ENCODE assay signal across 25 mouse cellular contexts in the genomic region with DNA sequence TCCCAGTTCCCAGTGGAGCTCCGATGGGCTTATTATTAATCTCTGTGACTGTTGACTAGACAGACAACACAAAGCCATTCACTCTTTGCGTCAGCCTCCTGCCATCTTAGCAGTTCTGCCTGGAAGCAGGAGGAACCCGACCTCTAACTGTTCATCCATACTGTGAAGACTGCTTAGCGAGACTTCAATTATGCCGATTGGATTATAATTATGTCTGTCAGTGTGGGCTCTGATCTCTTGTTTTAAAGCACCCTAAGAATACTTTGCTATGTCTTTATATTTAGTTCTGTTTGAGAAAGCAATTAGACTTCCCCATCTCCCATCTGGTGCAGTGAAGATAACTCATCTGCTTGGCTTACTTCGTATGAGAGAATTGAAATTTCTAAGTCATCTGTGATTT. TPM values are rescaled to one million over a fixed set of nuclear protein-coding genes. Genes with fewer than 3 reads are reported as not detected.
DNase-seq lines count a peak whose midpoint lies in the region; ATAC-seq and TF ChIP-seq lines count a peak whose summit lies in the region.
"Had no signal": no experiment of that assay in that cellular context is flagged by ENCODE, and none has a peak within 500 bp of the region (broad histone marks: within the 10 kb centered on the region; RNA-seq: fewer than 3 reads in every experiment).

No protein-coding gene starts in this region.

- H3K4me3 ChIP-seq in gastrocnemius, adult 2 months, result no peak overlapping the region
- H3K4me3 ChIP-seq in midbrain, embryonic 11.5 days (ENCODE audit: low read depth, low read length), result no peak overlapping the region
- H3K4me3 ChIP-seq in midbrain, embryonic 16.5 days (ENCODE audit: low read depth, low read length), result no peak overlapping the region
- no peak overlapping the region for H3K4me3 ChIP-seq in forebrain, embryonic 16.5 days (replicated peaks; ENCODE audit: low read length)
- H3K4me3 ChIP-seq in small intestine, adult 2 months (ENCODE audit: low read depth, low read length), result no peak overlapping the region
- no peak overlapping the region for H3K4me3 ChIP-seq in intestine, embryonic 15.5 days (replicated peaks)
- H3K4me3 ChIP-seq: embryonic facial prominence, embryonic 13.5 days; heart, embryonic 10.5 days; limb, embryonic 12.5 days; liver, embryonic 12.5 days; myocyte had no signal

- H3K27ac ChIP-seq in gastrocnemius, adult 2 months, result peak overlapping the region; percentile 80
- no peak overlapping the region for H3K27ac ChIP-seq in midbrain, embryonic 11.5 days (ENCODE audit: low read depth, low read length)
- H3K27ac ChIP-seq in midbrain, embryonic 16.5 days (ENCODE audit: low read length), result no peak overlapping the region
- H3K27ac ChIP-seq in forebrain, embryonic 16.5 days (ENCODE audit: low read length), result peak overlapping the region; percentile 53
- H3K27ac ChIP-seq in small intestine, adult 2 months (ENCODE audit: insufficient read depth, low read depth, low read length), result peak overlapping the region; percentile 77
- no peak overlapping the region for H3K27ac ChIP-seq in intestine, embryonic 15.5 days
- H3K27ac ChIP-seq: embryonic facial prominence, embryonic 13.5 days; limb, embryonic 12.5 days; liver, embryonic 12.5 days had no signal

- no peaks in the 10 kb centered on the region for H3K9me3 ChIP-seq in midbrain, embryonic 11.5 days (ENCODE audit: control insufficient read depth, low read length)
- H3K9me3 ChIP-seq in midbrain, embryonic 16.5 days (replicated peaks; ENCODE audit: control insufficient read depth, low read length, poor library complexity, severe bottlenecking), result no peaks in the 10 kb centered on the region
- H3K9me3 ChIP-seq in forebrain, embryonic 16.5 days (ENCODE audit: control insufficient read depth, low read length), result no peaks in the 10 kb centered on the region
- H3K9me3 ChIP-seq in intestine, embryonic 15.5 days, result no peaks in the 10 kb centered on the region
- H3K9me3 ChIP-seq: embryonic facial prominence, embryonic 13.5 days; heart, embryonic 10.5 days; limb, embryonic 12.5 days; liver, embryonic 12.5 days; megakaryocyte, embryonic 14.5 days had no signal

- no peak for DNase-seq in gastrocnemius, adult 2 months
- DNase-seq in gastrocnemius, postnatal 25 days, result no peak
- peak; percentile 21 for DNase-seq in midbrain, embryonic 11.5 days (ENCODE audit: low spot score, missing footprints)
- no peak for DNase-seq in right cerebral cortex, postnatal 10 days (ENCODE audit: low spot score in 2 of 2)
- DNase-seq: B cell, adult 2 months; cerebellum, adult 11 months; cerebellum, postnatal 10 days; kidney, adult 9 months; kidney, postnatal 25 days; layer of hippocampus, adult 9-11 months; lung, adult 2 months had no signal

- 69% methylated on average over 6 of the region's 6 CpGs for WGBS in midbrain, embryonic 11.5 days
- WGBS in midbrain, embryonic 16.5 days, result 42% methylated on average over 6 of the region's 6 CpGs
- whole genome bisulfite sequencing in forebrain, embryonic 16.5 days, result 43% methylated on average over 6 of the region's 6 CpGs
- WGBS in small intestine, adult 2 months, result 44% methylated on average over 6 of the region's 6 CpGs
- whole genome bisulfite sequencing in intestine, embryonic 15.5 days, result 75% methylated on average over 6 of the region's 6 CpGs

- no peak for TF ChIP-seq POLR2A in small intestine, adult 2 months (IDR thresholded peaks at IDR 0.05; ENCODE audit: low read depth, low read length)

- ATAC-seq in midbrain, embryonic 11.5 days (ENCODE audit: low FRiP score), result no peak
- no peak for ATAC-seq in midbrain, embryonic 16.5 days
- peak; percentile 50; the same call in 1 of the 2 replicates for ATAC-seq in forebrain, embryonic 16.5 days
- no peak for ATAC-seq in intestine, embryonic 15.5 days
- ATAC-seq: liver, embryonic 12.5 days had no signal

- no peak overlapping the region for H3K4me2 ChIP-seq in midbrain, embryonic 11.5 days
- H3K4me2 ChIP-seq in midbrain, embryonic 16.5 days (ENCODE audit: low read length), result no peak overlapping the region
- H3K4me2 ChIP-seq in forebrain, embryonic 16.5 days (ENCODE audit: low read length), result no peak overlapping the region
- no peak overlapping the region for H3K4me2 ChIP-seq in intestine, embryonic 15.5 days (replicated peaks)
- H3K4me2 ChIP-seq: embryonic facial prominence, embryonic 13.5 days; limb, embryonic 12.5 days; liver, embryonic 12.5 days had no signal

- no peaks in the 10 kb centered on the region for H3K27me3 ChIP-seq in midbrain, embryonic 11.5 days (ENCODE audit: control insufficient read depth, insufficient read depth, low read length)
- no peaks in the 10 kb centered on the region for H3K27me3 ChIP-seq in midbrain, embryonic 16.5 days (ENCODE audit: control insufficient read depth, insufficient read depth, low read depth, low read length)
- no peaks in the 10 kb centered on the region for H3K27me3 ChIP-seq in forebrain, embryonic 16.5 days (replicated peaks; ENCODE audit: control insufficient read depth, insufficient read depth, low read length)
- H3K27me3 ChIP-seq in small intestine, adult 2 months (ENCODE audit: control insufficient read depth, insufficient read depth, low read length), result no peaks in the 10 kb centered on the region
- H3K27me3 ChIP-seq in intestine, embryonic 15.5 days (replicated peaks), result no peaks in the 10 kb centered on the region
- H3K27me3 ChIP-seq: embryonic facial prominence, embryonic 13.5 days; limb, embryonic 12.5 days; liver, embryonic 12.5 days; megakaryocyte, embryonic 14.5 days had no signal

- no peak for TF ChIP-seq CTCF in gastrocnemius, adult 2 months (IDR thresholded peaks at IDR 0.05)
- no peak for TF ChIP-seq CTCF in small intestine, adult 2 months (IDR thresholded peaks at IDR 0.05; ENCODE audit: extremely low read depth, insufficient read length, insufficient replicate concordance, low read depth, low read length)

- H3K4me1 ChIP-seq in midbrain, embryonic 11.5 days (ENCODE audit: control insufficient read depth, insufficient read depth, low read length), result peaks cover 6% of the 10 kb centered on the region
- H3K4me1 ChIP-seq in midbrain, embryonic 16.5 days (ENCODE audit: control insufficient read depth, insufficient read depth, low read length), result no peaks in the 10 kb centered on the region; the same call in 1 of the 2 replicates
- peaks cover 23% of the 10 kb centered on the region for H3K4me1 ChIP-seq in forebrain, embryonic 16.5 days (replicated peaks; ENCODE audit: control insufficient read depth, insufficient read depth, low read length)
- H3K4me1 ChIP-seq in small intestine, adult 2 months (ENCODE audit: control insufficient read depth, insufficient read depth, insufficient read length, low read length), result peaks cover 23% of the 10 kb centered on the region
- H3K4me1 ChIP-seq in intestine, embryonic 15.5 days (replicated peaks), result peaks cover 5% of the 10 kb centered on the region; the same call in 1 of the 2 replicates

- intact Hi-C loops in gastrocnemius, adult 2 months (cut with DNase I), result no loop called here

- no peak overlapping the region for H3K9ac ChIP-seq in midbrain, embryonic 11.5 days (ENCODE audit: low read length)
- no peak overlapping the region for H3K9ac ChIP-seq in midbrain, embryonic 16.5 days (ENCODE audit: low read depth, low read length)
- no peak overlapping the region for H3K9ac ChIP-seq in forebrain, embryonic 16.5 days (replicated peaks; ENCODE audit: low read depth, low read length)
- H3K9ac ChIP-seq in intestine, embryonic 15.5 days, result no peak overlapping the region
- H3K9ac ChIP-seq: embryonic facial prominence, embryonic 13.5 days; limb, embryonic 12.5 days; liver, embryonic 12.5 days had no signal

- no peaks in the 10 kb centered on the region for H3K36me3 ChIP-seq in midbrain, embryonic 11.5 days (ENCODE audit: control insufficient read depth, insufficient read depth, low read length)
- H3K36me3 ChIP-seq in midbrain, embryonic 16.5 days (ENCODE audit: control insufficient read depth, insufficient read depth, low read length), result no peaks in the 10 kb centered on the region
- H3K36me3 ChIP-seq in forebrain, embryonic 16.5 days (ENCODE audit: control insufficient read depth, insufficient read depth), result peaks cover 3% of the 10 kb centered on the region
- no peaks in the 10 kb centered on the region for H3K36me3 ChIP-seq in small intestine, adult 2 months (ENCODE audit: control insufficient read depth, insufficient read depth, low read length)
- H3K36me3 ChIP-seq in intestine, embryonic 15.5 days, result no peaks in the 10 kb centered on the region
- H3K36me3 ChIP-seq: embryonic facial prominence, embryonic 13.5 days; liver, embryonic 12.5 days had no signal

RNA-seq across cellular contexts. Expression of gene Sort1, which starts 23.6 kb away (rescaled TPM):
- total RNA-seq in gastrocnemius, adult 2 months (2021), result 10 to 100 TPM; 28.4 to 56.4 TPM
- 10 to 100 TPM; 34.0 to 48.3 TPM for total RNA-seq in gastrocnemius, postnatal 25 days (2021)
- polyA plus RNA-seq in midbrain, embryonic 11.5 days (2014; fragmentation: Nextera tagmentation; extraction: Ambion mirVana), result 27.0 and 27.1 TPM in 2 replicates
- 12.4 and 16.2 TPM in 2 replicates for polyA plus RNA-seq in midbrain, embryonic 16.5 days (2015; fragmentation: Nextera tagmentation; extraction: Ambion mirVana)
- 19.5 and 22.6 TPM in 2 replicates for polyA plus RNA-seq in forebrain, embryonic 16.5 days (2015; fragmentation: Nextera tagmentation; extraction: Ambion mirVana)
- 18.1 and 32.8 TPM in 2 replicates for polyA plus RNA-seq in small intestine, adult 2 months (2012; rRNA removed)
- 9.4 and 10.4 TPM in 2 replicates for polyA plus RNA-seq in intestine, embryonic 15.5 days (2015; fragmentation: Nextera tagmentation; extraction: Ambion mirVana)

RNA-seq across cellular contexts. Expression of gene Psma5, which starts 50.8 kb away (rescaled TPM):
- 10 to 100 TPM; 51.8 to 55.7 TPM for total RNA-seq in gastrocnemius, adult 2 months (2021)
- 10 to 100 TPM; 48.6 to 50.5 TPM for total RNA-seq in gastrocnemius, postnatal 25 days (2021)
- polyA plus RNA-seq in midbrain, embryonic 11.5 days (2014; fragmentation: Nextera tagmentation; extraction: Ambion mirVana), result 274 and 295 TPM in 2 replicates
- polyA plus RNA-seq in midbrain, embryonic 16.5 days (2015; fragmentation: Nextera tagmentation; extraction: Ambion mirVana), result 220 and 238 TPM in 2 replicates
- 265 and 266 TPM in 2 replicates for polyA plus RNA-seq in forebrain, embryonic 16.5 days (2015; fragmentation: Nextera tagmentation; extraction: Ambion mirVana)
- 21.9 and 36.2 TPM in 2 replicates for polyA plus RNA-seq in small intestine, adult 2 months (2012; rRNA removed)
- 271 and 291 TPM in 2 replicates for polyA plus RNA-seq in intestine, embryonic 15.5 days (2015; fragmentation: Nextera tagmentation; extraction: Ambion mirVana)

RNA-seq across cellular contexts. Expression of gene Mybphl, which starts 57.2 kb away (rescaled TPM):
- not detected for total RNA-seq in gastrocnemius, adult 2 months (2021)
- total RNA-seq in gastrocnemius, postnatal 25 days (2021), result not detected
- polyA plus RNA-seq in midbrain, embryonic 11.5 days (2014; fragmentation: Nextera tagmentation; extraction: Ambion mirVana), result 0.12 TPM in 1 of 2 replicates, not detected in the other
- polyA plus RNA-seq in midbrain, embryonic 16.5 days (2015; fragmentation: Nextera tagmentation; extraction: Ambion mirVana), result not detected in 2 replicates
- 0.16 TPM in 1 of 2 replicates, not detected in the other for polyA plus RNA-seq in forebrain, embryonic 16.5 days (2015; fragmentation: Nextera tagmentation; extraction: Ambion mirVana)
- not detected in 2 replicates for polyA plus RNA-seq in small intestine, adult 2 months (2012; rRNA removed)
- polyA plus RNA-seq in intestine, embryonic 15.5 days (2015; fragmentation: Nextera tagmentation; extraction: Ambion mirVana), result not detected in 2 replicates
- total RNA-seq: left cerebral cortex, adult 8-10 months; neutrophil, adult 5-6 weeks had no signal
- polyA plus RNA-seq: embryonic facial prominence, embryonic 13.5 days; gonadal fat pad, adult 2 months; limb, embryonic 12.5 days; myocyte; stomach, embryonic 16.5 days had no signal

Comparison
In these comparisons a context has a peak if more than half of its experiments do, and no peak if none do; other contexts are left out.
1. H3K27ac ChIP-seq: peak in gastrocnemius, adult 2 months (single experiment), forebrain, embryonic 16.5 days (single experiment) and small intestine, adult 2 months (single experiment); none in midbrain, embryonic 11.5 days (single experiment), midbrain, embryonic 16.5 days (single experiment) and intestine, embryonic 15.5 days (single experiment).